Mouse (Mus musculus): ENCODE measurements around the gene Adssl1.
A peak's percentile ranks its signal among the peaks of the same experiment; 100 is the strongest.

The Adssl1 gene

GRCm38 (mm10) chr12:112675245-112676035, 55.6 kb downstream of the Adssl1 start:
- peak in 1 of 2 experiments; percentile 57 for DNase-seq (ENCODE audit: low spot score in 2 of 2)

GRCm38 (mm10) chr12:112677076-112677475, 57.2 kb downstream of the Adssl1 start:
- DNase-seq (ENCODE audit: low spot score in 2 of 2) = no peak

- no peak for DNase-seq (ENCODE audit: low spot score in 2 of 2)
Observed at GRCm38 (mm10) chr12:112677943-112678554, 58.2 kb downstream of the Adssl1 start.

GRCm38 (mm10) chr12:112678555-112679026, 58.7 kb downstream of the Adssl1 start, which contains the start of gene Zbtb42:
Gene Zbtb42, plus strand, starts transcription at chr12:112678828.
- no peak for DNase-seq (ENCODE audit: low spot score in 2 of 2)

GRCm38 (mm10) chr12:112679027-112679996, 59.5 kb downstream of the Adssl1 start:
- DNase-seq (ENCODE audit: low spot score in 2 of 2) = no peak

DNA sequence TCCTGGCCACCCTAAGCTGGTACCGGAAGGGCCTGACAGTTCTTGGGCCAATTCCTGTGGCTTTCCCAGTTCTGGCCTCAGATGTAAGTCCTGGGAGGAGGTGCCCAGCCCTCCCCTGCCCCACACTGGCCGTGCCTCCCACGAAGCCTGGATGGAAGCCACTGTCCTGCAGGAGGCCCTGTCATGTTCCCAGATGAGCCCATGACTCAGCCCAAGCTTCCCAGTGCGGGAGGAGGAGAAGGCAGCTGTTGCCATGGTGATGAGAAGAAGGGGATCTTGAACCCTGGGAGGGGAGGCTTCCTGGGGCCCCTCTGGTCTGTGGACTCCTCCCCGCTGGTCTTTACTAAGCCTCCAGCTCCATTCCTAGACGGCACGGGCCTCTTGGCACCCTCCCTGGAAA, 63.5 kb downstream of the Adssl1 start:
- no peak for DNase-seq (ENCODE audit: low spot score in 2 of 2)

DNA sequence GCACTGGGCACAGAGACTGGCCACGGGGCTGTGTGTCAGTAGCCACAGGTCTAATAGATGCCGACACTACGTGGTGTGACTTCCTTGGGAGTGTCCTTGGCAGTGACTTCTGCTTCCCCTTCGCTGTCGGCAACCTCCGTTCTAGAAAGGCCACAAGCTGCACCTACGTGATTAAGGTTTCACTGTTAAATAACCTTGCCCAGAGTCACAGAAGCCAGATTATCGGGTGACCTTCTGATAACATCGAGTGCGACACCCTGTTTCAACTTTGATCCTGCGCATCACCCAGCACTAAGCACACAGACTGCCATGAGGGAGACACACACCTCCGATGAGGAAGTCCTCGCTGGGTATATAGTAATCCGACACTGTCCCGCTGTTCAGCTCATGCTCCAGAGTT, 68.6 kb downstream of the Adssl1 start:
- no peak for DNase-seq (ENCODE audit: low spot score in 2 of 2)
